Mouse (Mus musculus) heart, embryonic 11.5 days (tissue): ENCODE measurements around the gene B3galt1. TPM values are rescaled to one million over a fixed set of nuclear protein-coding genes. Genes with fewer than 3 reads are reported as not detected.

Experiments
- ATAC-seq: fragments of 200-750 bp; cut with Nextera tagmentation; replicated peaks from 2 replicates; pipeline ENCODE4 v1.8.0; 2017; ENCODE audit warnings: moderate library complexity; ENCODE audit not compliant: insufficient number of reproducible peaks, low FRiP score, low TSS enrichment
- H3K27ac ChIP-seq: fragments of 300-500 bp; sonication (generic); 2 replicates; pipeline ENCODE4 v1.5.1; 2014; ENCODE audit warnings: mild to moderate bottlenecking, low read depth, low read length
- H3K27me3 ChIP-seq: fragments of 300-500 bp; sonication (generic); 2 replicates; pipeline ENCODE4 v1.6.1; 2014; ENCODE audit warnings: mild to moderate bottlenecking, low read length, mixed read lengths; ENCODE audit not compliant: control insufficient read depth, insufficient read depth
- H3K36me3 ChIP-seq: fragments of 300-500 bp; sonication (generic); 2 replicates; pipeline ENCODE4 v1.6.1; 2014; ENCODE audit warnings: mild to moderate bottlenecking, low read length, moderate library complexity, mixed read lengths; ENCODE audit not compliant: control insufficient read depth, insufficient read depth
- H3K4me1 ChIP-seq: fragments of 300-500 bp; sonication (generic); 2 replicates; pipeline ENCODE4 v1.6.1; 2014; ENCODE audit warnings: low read length; ENCODE audit not compliant: control insufficient read depth, insufficient read depth
- H3K4me2 ChIP-seq: fragments of 300-500 bp; sonication (generic); 2 replicates; pipeline ENCODE4 v1.6.1; 2014; ENCODE audit warnings: mild to moderate bottlenecking, moderate library complexity
- H3K4me3 ChIP-seq: fragments of 300-500 bp; sonication (generic); 2 replicates; pipeline ENCODE4 v1.5.1; 2014; ENCODE audit warnings: low read depth, low read length
- H3K9ac ChIP-seq: fragments of 300-500 bp; sonication (generic); 2 replicates; pipeline ENCODE4 v1.6.1; 2014; ENCODE audit warnings: mild to moderate bottlenecking, low read depth, low read length, moderate library complexity
- H3K9me3 ChIP-seq: fragments of 300-500 bp; sonication (generic); replicated peaks from 2 replicates; pipeline ENCODE4 v1.6.1; 2016; ENCODE audit warnings: low read length; ENCODE audit not compliant: control insufficient read depth
- WGBS: fragments of 180-500 bp; shearing (Covaris S2); extraction: QIAGEN DNeasy Blood & Tissue Kit; methylation state at CpG from one replicate; pipeline ENCODE4 v1.1.7; 2014; ENCODE audit not compliant: insufficient replicate concordance; 5-methylcytosine and 5-hydroxymethylcytosine counted together
- polyA plus RNA-seq: library from polyadenylated mRNA; unstranded; fragments of >200 nt; fragmentation: Nextera tagmentation; extraction: Ambion mirVana; gene quantifications from 2 replicates; pipeline ENCODE4 v1.2.1, GENCODE M21; 2014

Gene B3galt1
- polyA plus RNA-seq, 1 experiment from 2014 or later, result 4.8 TPM

DNA sequence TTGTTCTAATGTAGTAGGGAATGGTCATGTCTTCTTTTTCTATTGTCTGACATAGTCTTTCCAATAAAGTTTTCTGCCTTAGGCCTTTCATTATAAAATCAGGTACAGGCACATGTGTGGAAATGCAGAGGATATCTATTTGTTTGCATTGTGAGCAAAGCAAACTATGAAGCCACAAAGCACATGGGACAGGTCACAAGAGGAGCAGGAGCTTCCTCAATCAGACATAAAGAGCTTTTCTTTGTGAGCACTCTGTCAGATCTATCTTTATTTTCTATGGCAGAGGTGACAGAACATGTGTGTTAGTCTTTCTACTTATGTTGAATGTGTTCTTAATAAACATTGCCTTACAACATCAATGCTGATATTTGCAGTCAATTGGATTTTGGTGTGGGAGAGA lies 410.1 kb downstream of the B3galt1 start:
- Histone ChIP-seq H3K27me3 (no peaks in the 10 kb centered on the region), H3K36me3 (no peaks in the 10 kb centered on the region), H3K9ac (no peak overlapping the region), H3K4me2 (no peak overlapping the region), H3K27ac (no peak overlapping the region), H3K9me3 (no peaks in the 10 kb centered on the region), H3K4me1 (no peaks in the 10 kb centered on the region), H3K4me3 (no peak overlapping the region)
- ATAC-seq, result no peak

DNA sequence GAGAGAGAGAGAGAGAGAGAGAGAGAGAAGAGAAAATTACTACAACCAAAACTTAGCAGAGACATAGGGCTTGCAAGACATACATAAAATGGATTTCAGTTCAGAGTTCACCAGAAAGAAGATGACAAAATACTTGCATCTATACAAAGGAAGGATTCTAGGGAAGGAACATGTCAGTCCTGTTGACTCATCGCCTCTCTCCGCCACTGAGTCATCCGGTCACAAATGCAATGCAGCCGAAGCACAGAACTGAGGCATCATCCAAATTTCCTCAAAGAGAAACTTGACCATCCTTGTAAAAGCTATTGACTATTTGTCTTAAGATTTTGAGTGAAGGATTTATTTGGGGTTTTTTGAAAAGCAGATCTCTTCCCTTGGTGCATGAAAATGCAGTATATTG lies 410.8 kb downstream of the B3galt1 start:
- Histone ChIP-seq H3K27me3 (no peaks in the 10 kb centered on the region), H3K4me1 (no peaks in the 10 kb centered on the region), H3K36me3 (no peaks in the 10 kb centered on the region), H3K9ac (no peak overlapping the region), H3K4me3 (no peak overlapping the region), H3K4me2 (no peak overlapping the region), H3K27ac (no peak overlapping the region), H3K9me3 (no peaks in the 10 kb centered on the region)
- WGBS, result 79% methylated on average over 4 of the region's 4 CpGs
- no peak for ATAC-seq

DNA sequence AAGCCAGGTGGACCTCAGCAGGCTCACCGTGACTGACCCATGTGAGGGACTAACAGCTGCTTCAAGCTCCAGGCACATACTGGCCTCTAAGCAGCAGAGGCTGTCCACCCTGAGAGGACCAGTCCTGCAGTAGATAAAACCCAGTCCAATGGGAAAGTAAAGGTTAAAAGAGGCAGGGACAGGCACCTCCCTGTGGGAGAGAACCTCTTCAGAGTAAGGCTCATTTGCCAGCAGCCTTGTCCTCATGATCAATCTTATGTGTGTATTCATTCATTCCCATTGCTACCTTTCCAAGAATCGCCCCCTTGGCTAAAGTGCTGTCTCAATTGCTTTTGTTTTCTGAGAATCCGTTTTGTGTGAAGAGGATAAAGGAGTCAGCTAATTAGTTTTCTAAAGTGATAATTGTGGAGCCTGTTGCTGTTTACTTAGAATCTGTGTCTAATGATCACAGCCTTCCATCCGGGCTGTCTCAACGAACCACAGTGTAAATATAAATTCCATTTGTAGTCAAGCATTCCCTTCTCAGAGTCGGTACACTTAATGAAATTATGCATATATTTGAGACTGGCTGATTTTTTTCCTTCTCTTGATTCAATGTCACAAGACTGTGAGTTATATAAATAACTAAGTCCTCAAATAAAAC lies 412.1 kb downstream of the B3galt1 start:
- no peak overlapping the region for H3K4me3 ChIP-seq
- H3K4me1 ChIP-seq, result no peaks in the 10 kb centered on the region
- ATAC-seq, result no peak
- H3K27me3 ChIP-seq, result no peaks in the 10 kb centered on the region
- H3K36me3 ChIP-seq, result no peaks in the 10 kb centered on the region
- H3K9ac ChIP-seq, result no peak overlapping the region
- H3K4me2 ChIP-seq, result no peak overlapping the region
- WGBS, result 60% methylated on average over 6 of the region's 6 CpGs
- no peaks in the 10 kb centered on the region for H3K9me3 ChIP-seq
- H3K27ac ChIP-seq, result no peak overlapping the region

DNA sequence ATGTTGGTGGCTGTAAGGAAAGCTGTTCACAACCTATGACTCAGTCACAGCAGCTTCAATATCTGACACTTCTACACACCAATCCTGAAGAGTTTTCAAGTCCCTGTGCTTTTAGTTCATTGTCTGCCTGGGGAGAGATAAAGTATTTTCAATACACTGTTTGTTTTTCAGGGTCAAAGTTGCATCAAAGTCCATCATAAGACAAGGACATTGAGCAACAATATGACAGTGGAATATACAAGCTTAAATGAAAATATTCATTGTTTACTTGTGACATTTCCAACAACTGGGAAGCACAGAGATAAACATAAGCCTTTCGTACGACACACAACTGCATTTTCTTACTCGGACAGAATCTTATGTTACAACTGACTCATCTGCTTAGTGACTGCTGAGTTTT lies 417.9 kb downstream of the B3galt1 start:
- Histone ChIP-seq H3K9me3 (no peaks in the 10 kb centered on the region), H3K9ac (no peak overlapping the region), H3K4me1 (no peaks in the 10 kb centered on the region), H3K36me3 (no peaks in the 10 kb centered on the region), H3K4me3 (no peak overlapping the region), H3K27ac (no peak overlapping the region), H3K27me3 (no peaks in the 10 kb centered on the region), H3K4me2 (no peak overlapping the region)
- no peak for ATAC-seq
- 74% methylated on average over 3 of the region's 3 CpGs for WGBS

DNA sequence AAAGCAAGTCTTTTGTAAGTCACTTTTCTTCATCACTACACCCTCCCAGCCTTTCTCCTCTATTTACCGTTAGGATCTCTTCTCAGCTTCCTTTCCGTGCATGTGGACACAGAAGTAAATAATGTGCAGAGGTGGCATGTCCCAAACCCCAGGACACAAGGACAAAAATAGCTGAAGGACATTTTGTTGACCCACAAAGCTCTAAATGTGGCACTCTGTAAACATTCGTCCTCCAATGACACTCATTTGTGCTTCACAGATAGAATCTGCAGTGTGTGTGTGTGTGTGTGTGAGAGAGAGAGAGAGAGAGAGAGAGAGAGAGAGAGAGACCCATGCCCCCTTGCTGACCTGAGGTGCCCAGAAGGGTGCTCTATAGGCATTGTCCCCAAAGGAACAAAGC lies 419.5 kb downstream of the B3galt1 start:
- H3K27me3 ChIP-seq, result no peaks in the 10 kb centered on the region
- no peak overlapping the region for H3K27ac ChIP-seq
- no peak overlapping the region for H3K4me2 ChIP-seq
- H3K4me1 ChIP-seq, result no peaks in the 10 kb centered on the region
- 71% methylated on average over 3 of the region's 3 CpGs for WGBS
- H3K9ac ChIP-seq, result no peak overlapping the region
- H3K4me3 ChIP-seq, result no peak overlapping the region
- no peaks in the 10 kb centered on the region for H3K36me3 ChIP-seq
- H3K9me3 ChIP-seq, result no peaks in the 10 kb centered on the region
- ATAC-seq, result no peak

DNA sequence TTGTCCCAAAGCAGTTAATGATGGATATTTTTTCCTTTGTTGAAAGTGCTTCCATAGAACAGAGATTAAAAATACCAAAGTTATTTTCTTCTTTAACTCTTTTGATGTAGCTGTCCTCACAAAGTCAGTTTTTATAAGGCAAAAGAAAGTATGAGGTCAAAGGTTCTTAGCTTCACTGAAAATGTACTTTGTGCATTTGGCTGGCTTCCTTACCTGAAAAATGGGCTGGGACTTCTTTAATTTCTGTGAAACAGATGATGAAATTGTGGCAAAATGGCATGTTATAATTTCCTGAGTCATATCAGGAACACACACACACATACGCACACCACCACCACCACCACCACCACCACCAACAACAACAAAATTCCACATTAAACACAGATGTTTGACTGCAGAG lies 427.8 kb downstream of the B3galt1 start:
- no peak overlapping the region for H3K9ac ChIP-seq
- H3K9me3 ChIP-seq, result no peaks in the 10 kb centered on the region
- whole genome bisulfite sequencing, result 80% methylated on average over 1 of the region's 1 CpGs
- H3K4me3 ChIP-seq, result no peak overlapping the region
- H3K27me3 ChIP-seq, result no peaks in the 10 kb centered on the region
- H3K4me2 ChIP-seq, result no peak overlapping the region
- no peak for ATAC-seq
- no peak overlapping the region for H3K27ac ChIP-seq
- H3K36me3 ChIP-seq, result no peaks in the 10 kb centered on the region
- H3K4me1 ChIP-seq, result no peaks in the 10 kb centered on the region

DNA sequence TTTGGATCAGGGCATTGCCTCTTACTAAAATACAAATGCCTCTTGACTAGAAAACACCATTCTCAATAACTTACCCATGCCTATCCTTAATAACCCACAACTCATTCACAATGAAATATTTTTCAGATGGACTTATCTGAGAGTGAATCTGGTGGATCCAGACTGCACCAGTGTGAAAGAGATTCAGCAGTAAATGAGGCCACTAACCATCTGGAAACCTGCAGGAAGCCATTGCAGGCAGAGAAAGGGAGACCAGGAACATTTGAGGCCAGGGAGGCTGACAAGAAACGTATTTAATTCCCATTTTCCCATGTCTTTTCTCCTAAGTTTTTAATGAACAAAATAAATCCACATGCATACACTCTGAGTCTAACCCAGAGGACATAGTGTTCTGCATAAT lies 437.4 kb downstream of the B3galt1 start:
- Histone ChIP-seq H3K9me3 (no peaks in the 10 kb centered on the region), H3K9ac (no peak overlapping the region), H3K4me3 (no peak overlapping the region), H3K4me2 (no peak overlapping the region), H3K36me3 (no peaks in the 10 kb centered on the region), H3K27ac (no peak overlapping the region), H3K4me1 (no peaks in the 10 kb centered on the region), H3K27me3 (no peaks in the 10 kb centered on the region)
- 57% methylated on average over 1 of the region's 1 CpGs for WGBS
- ATAC-seq, result no peak

DNA sequence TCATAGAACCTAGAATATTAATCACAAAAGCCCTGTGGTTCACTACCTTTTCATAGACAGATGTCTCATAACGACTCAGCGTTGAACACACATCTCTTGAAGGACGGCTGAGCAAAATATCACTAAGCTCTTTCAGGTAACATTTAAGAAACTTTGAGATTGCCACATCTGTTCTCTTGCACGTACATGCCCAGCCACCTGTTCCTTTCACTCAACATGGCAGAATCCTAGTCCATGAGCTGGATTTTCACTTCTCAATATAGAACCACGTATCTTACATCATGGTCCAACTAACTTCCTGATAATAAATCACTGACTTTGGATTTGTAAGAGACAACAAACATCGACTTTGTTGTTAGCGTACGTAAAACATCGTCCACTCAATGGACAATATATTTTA lies 439.5 kb downstream of the B3galt1 start:
- WGBS, result 88% methylated on average over 9 of the region's 9 CpGs
- Histone ChIP-seq H3K9me3 (no peaks in the 10 kb centered on the region), H3K4me3 (no peak overlapping the region), H3K27ac (no peak overlapping the region), H3K4me2 (no peak overlapping the region), H3K36me3 (no peaks in the 10 kb centered on the region), H3K9ac (no peak overlapping the region), H3K4me1 (no peaks in the 10 kb centered on the region), H3K27me3 (no peaks in the 10 kb centered on the region)
- ATAC-seq, result no peak

DNA sequence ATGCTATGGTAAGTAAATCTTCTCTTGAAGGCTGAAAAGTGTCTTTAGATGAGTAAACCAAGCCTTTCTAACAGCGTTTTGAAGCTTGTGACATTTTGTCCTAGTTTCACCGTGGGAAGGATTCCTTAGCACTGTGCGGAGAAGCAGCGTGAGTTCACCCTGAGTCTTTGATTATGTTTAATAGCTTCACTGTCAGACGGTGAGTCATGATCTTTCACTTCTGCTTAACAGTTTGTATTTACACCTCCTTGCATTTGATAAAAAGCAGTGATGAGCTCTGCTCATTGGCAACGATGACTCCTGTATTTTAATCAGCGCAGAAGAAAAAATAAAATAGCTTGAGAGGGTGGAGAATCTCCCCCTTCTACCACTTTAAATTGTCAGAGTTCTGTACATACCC lies 440.0 kb downstream of the B3galt1 start:
- H3K9me3 ChIP-seq, result no peaks in the 10 kb centered on the region
- H3K4me1 ChIP-seq, result no peaks in the 10 kb centered on the region
- no peak overlapping the region for H3K27ac ChIP-seq
- 81% methylated on average over 7 of the region's 7 CpGs for WGBS
- no peaks in the 10 kb centered on the region for H3K27me3 ChIP-seq
- H3K9ac ChIP-seq, result no peak overlapping the region
- H3K36me3 ChIP-seq, result no peaks in the 10 kb centered on the region
- H3K4me3 ChIP-seq, result no peak overlapping the region
- no peak for ATAC-seq
- no peak overlapping the region for H3K4me2 ChIP-seq
